Mouse (Mus musculus) kidney, adult 2 months (tissue): ENCODE results near the gene Olfr1389.

Source experiments
- CTCF ChIP-seq: fragments of 200-500 bp; conservative IDR thresholded peaks from 2 replicates; pipeline ENCODE4 v1.5.1; 2011; ENCODE audit warnings: low read depth, mild to moderate bottlenecking, control low read depth, low read length, moderate library complexity, mixed read lengths; ENCODE audit not compliant: insufficient read depth, insufficient read length
- POLR2A ChIP-seq: fragments of 200-500 bp; IDR thresholded peaks from one replicate; pipeline ENCODE4 v1.6.1; 2011; ENCODE audit warnings: low read depth, low read length, control low read depth

- TF ChIP-seq POLR2A (no peak), CTCF (no peak)
These were observed 13.5 kb downstream of the Olfr1389 start, which contains the start of gene Olfr1388 for GRCm38 (mm10) chr11:49436411-49436810.
